Mouse (Mus musculus) gastrocnemius, adult 8-10 months (tissue): Measurements from ENCODE around the gene Abhd16a. TPM values are rescaled to one million over a fixed set of nuclear protein-coding genes. Genes with fewer than 3 reads are reported as not detected.
"Not testable (repeated sequence)": the region's sequence is repeated elsewhere in the genome, so short reads cannot be mapped to it uniquely, and the experiment has no call there.

Source experiments
- DNase-seq, 2 experiments: peaks; one replicate each; pipeline ENCODE4 v3.0.0; 2022; ENCODE audit warnings: low spot score in 2 of 2
- total RNA-seq, 4 experiments: library from RNA; stranded (reverse); gene quantifications; 2 replicates each; pipeline ENCODE4 v1.2.4; 2022

Gene Abhd16a
- total RNA-seq, 4 experiments from 2014 or later = 84.1 to 107 (median 92.9) TPM

- DNase-seq = no peak
Observed at GRCm38 (mm10) chr17:35115046-35116019, 26.3 kb downstream of the Abhd16a start, which contains the start of gene Ly6g5b. Ly6g5b (minus strand) TSS chr17:35115428.

GRCm38 (mm10) chr17:35120745-35121142 is 31.7 kb downstream of the Abhd16a start:
- peak; percentile 26 to 32 for DNase-seq

DNA sequence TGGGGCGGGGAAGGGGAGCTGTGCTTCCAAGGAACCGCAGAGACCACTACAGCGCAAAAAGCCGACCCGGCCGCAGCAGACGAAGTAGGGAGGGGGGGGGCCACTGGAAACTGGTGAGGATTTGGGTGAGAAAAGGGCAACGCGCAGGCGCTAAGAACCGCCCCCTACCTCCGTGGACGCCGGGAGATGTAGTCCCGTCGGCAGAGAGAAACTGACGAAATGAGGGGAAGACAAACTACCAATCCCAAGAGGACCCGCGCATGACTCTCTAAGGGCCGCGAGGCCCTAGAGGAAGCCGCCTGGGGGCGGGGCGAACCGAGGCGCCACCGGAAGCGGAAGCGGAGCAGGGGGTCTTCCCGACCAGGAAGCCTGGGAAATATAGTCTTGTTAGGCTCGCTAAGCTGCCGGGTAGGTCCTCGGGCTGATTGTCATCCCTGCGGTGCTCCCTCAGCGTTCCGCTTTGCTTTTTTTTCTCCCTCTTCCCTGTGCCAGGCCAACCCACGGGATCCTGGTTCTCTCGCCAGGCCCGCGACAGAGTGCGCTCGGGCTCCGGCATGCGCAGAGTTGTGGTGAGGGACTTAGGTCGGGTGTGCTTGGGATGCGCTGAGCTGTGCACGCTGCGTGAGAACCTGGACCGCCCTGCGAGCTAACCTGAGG is 32.2 kb downstream of the Abhd16a start, which contains the start of gene Gpank1:
TSS of gene Gpank1 (plus strand) at position 313 of the 657 bp plus-strand sequence.
- DNase-seq = peak; percentile 96 to 97

DNA sequence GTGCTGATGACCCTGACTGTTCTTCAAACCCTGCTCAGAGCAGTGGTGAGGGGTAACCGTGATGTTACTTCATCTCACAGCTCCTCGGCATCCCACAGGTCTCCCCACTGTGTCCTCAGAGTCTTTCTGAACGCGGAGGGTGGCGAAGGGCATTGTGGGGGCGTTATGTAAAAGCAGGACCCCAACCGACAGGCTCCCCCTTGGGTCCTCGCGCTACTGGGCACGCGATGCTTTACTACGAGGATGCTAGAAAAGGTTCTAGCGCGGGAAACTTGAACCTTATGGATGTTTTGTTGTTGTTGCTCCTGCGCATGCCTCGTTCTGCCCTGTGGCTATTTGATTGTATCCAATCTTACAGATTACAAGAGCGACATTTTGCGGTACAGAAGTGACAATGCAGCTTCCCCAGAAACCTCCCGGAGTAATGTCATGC is 32.8 kb downstream of the Abhd16a start, which contains the start of gene Csnk2b:
TSS of gene Csnk2b (minus strand) at position 183 of the 433 bp plus-strand sequence.
- no peak for DNase-seq

DNA sequence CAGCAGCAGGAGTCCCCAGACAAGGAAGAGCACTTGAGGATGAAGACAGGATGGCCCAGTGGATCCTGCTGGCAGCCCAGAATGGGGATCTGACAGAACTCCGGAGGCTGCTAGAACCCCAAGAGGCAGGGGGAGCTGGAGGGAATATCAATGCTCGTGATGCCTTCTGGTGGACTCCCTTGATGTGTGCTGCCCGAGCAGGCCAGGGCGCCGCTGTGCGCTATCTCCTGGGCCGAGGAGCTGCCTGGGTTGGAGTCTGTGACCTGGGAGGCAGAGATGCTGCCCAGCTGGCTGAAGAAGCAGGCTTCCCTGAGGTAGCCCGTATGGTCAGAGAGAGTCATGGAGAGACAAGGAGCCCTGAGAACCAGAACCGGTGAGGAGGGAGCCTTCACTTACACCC is 34.2 kb downstream of the Abhd16a start:
- DNase-seq = not testable (repeated sequence)

DNA sequence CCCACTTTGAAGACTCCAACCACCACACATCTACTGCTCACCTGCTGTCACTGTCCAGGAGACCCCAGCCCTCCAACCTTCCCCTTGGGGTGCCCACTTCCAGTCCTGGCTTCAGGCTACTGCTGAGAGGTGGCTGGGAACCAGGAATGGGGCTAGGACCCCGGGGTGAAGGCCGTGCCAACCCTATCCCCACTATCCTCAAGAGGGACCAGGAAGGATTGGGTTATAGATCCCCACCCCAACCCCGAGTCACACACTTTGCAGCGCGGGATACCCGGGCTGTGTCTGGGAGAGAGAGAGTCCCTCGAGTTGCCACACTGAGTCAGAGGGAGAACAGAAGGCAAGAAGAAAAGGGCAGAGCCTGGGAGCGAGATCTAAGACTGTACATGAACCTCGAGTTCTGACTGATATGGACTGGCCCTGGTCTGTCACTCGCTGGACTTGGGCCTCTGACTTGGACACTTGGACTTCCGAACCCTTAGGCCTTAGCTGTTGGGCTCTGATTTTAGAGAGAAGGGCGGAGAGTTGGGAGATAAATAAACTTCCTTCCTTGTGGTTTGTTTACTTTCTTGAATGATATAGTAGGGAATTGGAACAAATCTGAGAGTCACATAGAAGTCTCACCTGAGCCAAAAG is 35.3 kb downstream of the Abhd16a start:
- DNase-seq = not testable (repeated sequence)

DNA sequence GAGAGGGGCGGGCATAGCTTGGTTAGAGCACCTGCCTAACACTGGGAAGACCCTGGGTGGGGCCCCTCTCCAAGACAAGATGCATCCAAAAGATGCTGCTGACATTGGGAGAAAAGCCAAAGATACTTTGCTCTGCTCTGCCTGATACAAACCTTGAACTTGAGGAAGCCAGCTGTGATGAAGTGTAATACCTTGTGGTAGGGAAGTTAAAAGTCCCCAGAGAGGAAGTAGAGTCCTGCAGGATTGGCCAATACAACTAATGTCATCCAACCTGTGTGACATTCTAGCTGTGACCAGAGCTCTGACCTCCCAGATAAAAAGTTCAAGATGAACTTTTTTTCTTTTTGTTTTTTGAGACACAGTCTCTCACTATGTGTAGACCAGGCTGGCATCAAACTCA is 36.0 kb downstream of the Abhd16a start:
- DNase-seq = no peak

GRCm38 (mm10) chr17:35125578-35125977 is 36.5 kb downstream of the Abhd16a start:
- no peak for DNase-seq

- peak; percentile 54 to 67 for DNase-seq
Observed at GRCm38 (mm10) chr17:35126206-35126611, 37.1 kb downstream of the Abhd16a start, which contains the start of gene D17H6S53E. D17H6S53E (plus strand) TSS chr17:35126373.

DNA sequence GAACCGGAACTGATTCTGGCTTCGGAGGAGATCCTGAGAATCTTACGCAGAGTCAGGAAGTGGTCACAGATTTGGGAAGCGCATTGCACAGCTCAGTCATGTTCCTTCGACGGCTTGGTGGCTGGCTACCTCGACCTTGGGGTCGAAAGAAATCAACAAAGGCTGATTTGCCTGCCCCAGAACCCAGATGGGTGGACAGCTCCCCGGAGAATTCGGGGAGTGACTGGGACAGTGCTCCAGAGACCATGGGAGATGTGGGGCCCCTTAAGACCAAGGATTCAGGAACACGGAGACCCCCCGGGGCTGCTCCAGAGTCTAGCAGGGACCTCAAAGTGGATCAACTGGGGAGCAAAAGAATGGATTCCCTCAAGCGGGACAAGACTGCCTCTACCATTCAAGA is 38.0 kb downstream of the Abhd16a start:
- no peak for DNase-seq

GRCm38 (mm10) chr17:35128996-35129395 is 39.9 kb downstream of the Abhd16a start:
- DNase-seq = no peak

GRCm38 (mm10) chr17:35131038-35131437 is 42.0 kb downstream of the Abhd16a start:
- no peak for DNase-seq

- DNase-seq = no peak
Observed at GRCm38 (mm10) chr17:35131500-35132173, 42.6 kb downstream of the Abhd16a start, which contains the start of gene Apom. Apom (minus strand) TSS chr17:35132050.

DNA sequence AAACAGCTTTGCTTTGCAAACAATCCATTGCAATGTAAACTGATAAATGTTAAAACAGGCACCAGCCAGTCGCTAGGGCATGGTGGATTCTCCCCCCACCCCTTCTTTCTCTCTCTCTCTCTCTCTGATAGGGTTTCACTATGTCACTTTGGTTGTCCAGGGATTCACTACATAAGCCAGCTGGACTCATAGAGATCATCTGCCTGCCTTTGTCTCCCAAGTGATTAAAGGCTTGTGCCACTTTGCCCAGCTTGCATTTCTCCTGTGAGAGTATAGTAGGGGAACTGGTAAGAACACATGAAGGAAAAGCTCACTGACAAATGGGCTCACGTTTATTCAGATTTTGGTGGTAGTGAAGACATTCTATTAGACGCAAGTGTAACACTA is 43.1 kb downstream of the Abhd16a start:
- DNase-seq = no peak

DNA sequence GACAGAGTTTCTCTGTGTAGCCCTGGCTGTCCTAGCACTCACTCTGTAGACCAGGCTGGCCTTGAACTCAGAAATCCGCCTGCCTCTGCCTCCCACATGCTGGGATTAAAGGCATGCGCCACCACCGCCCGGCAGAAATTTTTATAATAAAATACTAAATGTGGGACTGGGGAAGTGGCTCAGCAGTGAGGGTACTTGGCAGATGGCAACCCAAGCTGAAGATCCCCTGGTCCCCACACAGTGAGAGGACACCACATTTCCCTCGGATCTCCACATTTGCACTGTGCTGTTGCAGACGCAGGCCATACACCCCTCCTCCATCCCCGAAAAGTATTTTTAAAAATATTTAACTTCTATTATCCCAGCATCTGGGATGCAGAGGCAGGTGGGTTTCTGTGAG is 44.5 kb downstream of the Abhd16a start:
- DNase-seq = no peak

GRCm38 (mm10) chr17:35134801-35135590 is 45.9 kb downstream of the Abhd16a start, which contains the start of gene Bag6:
Bag6 (plus strand) TSS chr17:35135178.
- peak; percentile 93 to 94 for DNase-seq

DNA sequence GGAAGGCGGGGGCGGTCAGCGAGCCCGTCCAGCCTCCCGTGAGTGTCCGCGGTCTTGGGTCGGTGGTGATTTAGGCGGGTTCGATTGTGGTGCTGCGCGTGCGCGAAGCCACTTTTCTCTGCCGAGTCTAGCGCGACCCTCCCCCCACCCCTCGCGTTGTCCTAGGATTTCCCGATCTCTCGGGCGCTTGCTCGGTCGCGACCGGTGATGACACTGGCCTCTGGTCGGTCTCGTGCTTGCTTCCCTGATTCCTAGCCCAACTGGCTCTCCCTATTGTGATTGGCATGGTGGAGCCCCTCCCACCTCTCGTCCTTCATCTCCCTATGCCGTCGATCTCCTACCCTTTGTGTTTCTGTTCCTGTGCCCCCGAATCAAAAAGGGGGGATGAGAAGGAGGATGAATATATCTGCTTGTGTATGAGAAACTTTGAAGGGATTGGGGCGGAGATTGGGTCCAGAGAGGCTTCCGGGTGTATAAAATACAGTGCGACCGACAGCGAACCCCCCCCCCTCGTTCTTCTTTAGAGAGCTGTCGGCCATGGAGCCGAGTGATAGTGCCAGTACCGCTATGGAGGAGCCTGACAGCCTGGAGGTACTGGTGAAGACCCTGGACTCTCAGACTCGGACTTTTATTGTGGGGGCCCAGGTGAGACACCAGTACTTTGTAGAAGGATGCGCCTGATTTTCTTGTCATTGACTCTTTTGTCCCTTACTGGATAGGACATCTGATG is 46.7 kb downstream of the Abhd16a start:
- DNase-seq = no peak

- no peak for DNase-seq
Observed at GRCm38 (mm10) chr17:35139269-35139668, 50.2 kb downstream of the Abhd16a start.

GRCm38 (mm10) chr17:35140490-35140996 is 51.5 kb downstream of the Abhd16a start:
- DNase-seq = no peak
